Mouse (Mus musculus): ENCODE data around the gene Kpna4. TPM values are rescaled to one million over a fixed set of nuclear protein-coding genes. Genes with fewer than 3 reads are reported as not detected.
"Not testable (repeated sequence)": the region's sequence is repeated elsewhere in the genome, so short reads cannot be mapped to it uniquely, and the experiment has no call there.

Gene Kpna4
- polyA plus RNA-seq, 2 experiments: 25.6 to 34.3 TPM

DNA sequence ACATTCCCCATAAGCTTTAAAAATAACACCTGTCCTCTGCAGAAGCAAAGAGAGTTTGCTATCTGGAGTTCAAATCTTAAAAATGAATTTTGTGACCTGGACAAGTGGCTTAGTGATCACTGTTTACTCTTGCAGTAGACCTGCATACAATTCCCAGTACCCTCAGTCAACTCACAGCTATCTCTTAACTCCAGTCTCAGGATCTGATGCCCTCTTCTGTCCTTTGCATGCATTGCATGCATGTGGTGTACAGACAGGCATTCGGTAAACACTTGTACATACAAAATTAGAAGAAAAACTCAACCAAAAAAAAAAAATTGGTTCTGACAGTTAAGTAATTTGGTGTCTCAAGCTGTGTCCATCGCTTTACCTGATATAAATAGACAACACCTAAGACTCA lies 106.6 kb downstream of the Kpna4 start:
- H3K36me3 ChIP-seq (ENCODE audit: control insufficient read depth, insufficient read depth, low read length): peaks cover 65% of the 10 kb centered on the region
- no peaks in the 10 kb centered on the region for H3K27me3 ChIP-seq (ENCODE audit: control insufficient read depth, insufficient read depth, low read length)
- no peak overlapping the region for H3K4me2 ChIP-seq (replicated peaks; ENCODE audit: low read depth, low read length, severe bottlenecking)
- ATAC-seq (ENCODE audit: low FRiP score, low read depth): no peak
- 95% methylated on average over 2 of the region's 2 CpGs for WGBS
- DNase-seq (ENCODE audit: low spot score): no peak
- H3K9ac ChIP-seq (ENCODE audit: low read depth, low read length, severe bottlenecking): no peak overlapping the region
- TF ChIP-seq POLR2A (IDR thresholded peaks at IDR 0.05; ENCODE audit: borderline replicate concordance, extremely low read depth, insufficient read depth, insufficient read length): no peak
- H3K27ac ChIP-seq (replicated peaks; ENCODE audit: low read depth, low read length): no peak overlapping the region
- no peaks in the 10 kb centered on the region for H3K4me1 ChIP-seq (ENCODE audit: control insufficient read depth, insufficient read depth, low read length)
- no peaks in the 10 kb centered on the region for H3K9me3 ChIP-seq (ENCODE audit: control insufficient read depth, low read length)
- no peak overlapping the region for H3K4me3 ChIP-seq (replicated peaks; ENCODE audit: low read length)

GRCm38 (mm10) chr3:69018635-69019034 lies 108.3 kb downstream of the Kpna4 start:
- not testable (repeated sequence) for H3K27me3 ChIP-seq (ENCODE audit: control insufficient read depth, insufficient read depth, low read length); H3K4me2 ChIP-seq (replicated peaks; ENCODE audit: low read depth, low read length, severe bottlenecking); H3K9ac ChIP-seq (ENCODE audit: low read depth, low read length, severe bottlenecking); H3K27ac ChIP-seq (replicated peaks; ENCODE audit: low read depth, low read length); H3K4me1 ChIP-seq (ENCODE audit: control insufficient read depth, insufficient read depth, low read length); ATAC-seq (ENCODE audit: low FRiP score, low read depth); DNase-seq (ENCODE audit: low spot score); H3K4me3 ChIP-seq (replicated peaks; ENCODE audit: low read length); H3K9me3 ChIP-seq (ENCODE audit: control insufficient read depth, low read length)
- H3K36me3 ChIP-seq (ENCODE audit: control insufficient read depth, insufficient read depth, low read length): peaks cover 68% of the 10 kb centered on the region
- 93% methylated on average over 2 of the region's 2 CpGs for WGBS

- Histone ChIP-seq H3K4me3 (replicated peaks; ENCODE audit: low read length) (no peak overlapping the region), H3K36me3 (ENCODE audit: control insufficient read depth, insufficient read depth, low read length) (peaks cover 61% of the 10 kb centered on the region), H3K4me2 (replicated peaks; ENCODE audit: low read depth, low read length, severe bottlenecking) (no peak overlapping the region), H3K27ac (replicated peaks; ENCODE audit: low read depth, low read length) (no peak overlapping the region), H3K27me3 (ENCODE audit: control insufficient read depth, insufficient read depth, low read length) (no peaks in the 10 kb centered on the region), H3K9me3 (ENCODE audit: control insufficient read depth, low read length) (no peaks in the 10 kb centered on the region), H3K4me1 (ENCODE audit: control insufficient read depth, insufficient read depth, low read length) (no peaks in the 10 kb centered on the region), H3K9ac (ENCODE audit: low read depth, low read length, severe bottlenecking) (no peak overlapping the region)
- no peak for TF ChIP-seq POLR2A (IDR thresholded peaks at IDR 0.05; ENCODE audit: borderline replicate concordance, extremely low read depth, insufficient read depth, insufficient read length)
- DNase-seq (ENCODE audit: low spot score): no peak
- ATAC-seq (ENCODE audit: low FRiP score, low read depth): no peak
- WGBS: 89% methylated on average over 3 of the region's 3 CpGs
These were observed 109.7 kb downstream of the Kpna4 start for GRCm38 (mm10) chr3:69017181-69017580.

Other genes starting within 250 kb of the Kpna4 start
- 19.2 and 24.3 TPM in 2 replicates for gene Ift80, start 122.5 kb downstream of the Kpna4 start, polyA plus RNA-seq (2012; rRNA removed)
- gene Ift80, start 122.5 kb downstream of the Kpna4 start, polyA plus RNA-seq (2014; fragmentation: Nextera tagmentation; extraction: Ambion mirVana): 16.4 and 18.9 TPM in 2 replicates
- 23.7 and 46.1 TPM in 2 replicates for gene Smc4, start 122.4 kb downstream of the Kpna4 start, polyA plus RNA-seq (2012; rRNA removed)
- gene Smc4, start 122.4 kb downstream of the Kpna4 start, polyA plus RNA-seq (2014; fragmentation: Nextera tagmentation; extraction: Ambion mirVana): 118 and 130 TPM in 2 replicates
- 27.4 and 29.1 TPM in 2 replicates for gene Trim59, start 82.4 kb downstream of the Kpna4 start, polyA plus RNA-seq (2012; rRNA removed)
- gene Trim59, start 82.4 kb downstream of the Kpna4 start, polyA plus RNA-seq (2014; fragmentation: Nextera tagmentation; extraction: Ambion mirVana): 84.6 and 91.9 TPM in 2 replicates
- gene Arl14, start 95.3 kb upstream of the Kpna4 start, polyA plus RNA-seq (2012; rRNA removed): not detected in 2 replicates
- not detected in 2 replicates for gene Arl14, start 95.3 kb upstream of the Kpna4 start, polyA plus RNA-seq (2014; fragmentation: Nextera tagmentation; extraction: Ambion mirVana)
- 7.1 and 7.7 TPM in 2 replicates for gene Ppm1l, start 189.7 kb upstream of the Kpna4 start, polyA plus RNA-seq (2012; rRNA removed)
- gene Ppm1l, start 189.7 kb upstream of the Kpna4 start, polyA plus RNA-seq (2014; fragmentation: Nextera tagmentation; extraction: Ambion mirVana): 12.2 and 14.2 TPM in 2 replicates

Data from limb, embryonic 14.5 days (tissue).